Mouse (Mus musculus) brown adipose tissue, adult 24 weeks (tissue): ENCODE results near the gene Atp6v1f. TPM values are rescaled to one million over a fixed set of nuclear protein-coding genes. Genes with fewer than 3 reads are reported as not detected.

Experiments used
- H3K27ac ChIP-seq: fragments of 200-500 bp; replicated peaks from 2 replicates; pipeline ENCODE4 v1.5.1; 2012; ENCODE audit warnings: low read depth, mild to moderate bottlenecking, low read length
- H3K4me1 ChIP-seq: fragments of 200-500 bp; 2 replicates; pipeline ENCODE4 v1.6.1; 2012; ENCODE audit warnings: low read length, mixed read lengths; ENCODE audit not compliant: control insufficient read depth, insufficient read depth, insufficient read length
- H3K4me3 ChIP-seq: fragments of 200-500 bp; 2 replicates; pipeline ENCODE4 v1.5.1; 2012; ENCODE audit warnings: low read depth, mild to moderate bottlenecking, low read length, moderate library complexity; ENCODE audit not compliant: insufficient read depth
- polyA plus RNA-seq: library from polyadenylated mRNA; stranded (reverse); fragments of >200 nt; gene quantifications from 2 replicates; pipeline ENCODE4 v1.2.4, GENCODE M21; 2012; ENCODE audit not compliant: missing spikeins, insufficient read depth, insufficient read length

Gene Atp6v1f
- 252 and 255 TPM in 2 replicates for polyA plus RNA-seq

DNA sequence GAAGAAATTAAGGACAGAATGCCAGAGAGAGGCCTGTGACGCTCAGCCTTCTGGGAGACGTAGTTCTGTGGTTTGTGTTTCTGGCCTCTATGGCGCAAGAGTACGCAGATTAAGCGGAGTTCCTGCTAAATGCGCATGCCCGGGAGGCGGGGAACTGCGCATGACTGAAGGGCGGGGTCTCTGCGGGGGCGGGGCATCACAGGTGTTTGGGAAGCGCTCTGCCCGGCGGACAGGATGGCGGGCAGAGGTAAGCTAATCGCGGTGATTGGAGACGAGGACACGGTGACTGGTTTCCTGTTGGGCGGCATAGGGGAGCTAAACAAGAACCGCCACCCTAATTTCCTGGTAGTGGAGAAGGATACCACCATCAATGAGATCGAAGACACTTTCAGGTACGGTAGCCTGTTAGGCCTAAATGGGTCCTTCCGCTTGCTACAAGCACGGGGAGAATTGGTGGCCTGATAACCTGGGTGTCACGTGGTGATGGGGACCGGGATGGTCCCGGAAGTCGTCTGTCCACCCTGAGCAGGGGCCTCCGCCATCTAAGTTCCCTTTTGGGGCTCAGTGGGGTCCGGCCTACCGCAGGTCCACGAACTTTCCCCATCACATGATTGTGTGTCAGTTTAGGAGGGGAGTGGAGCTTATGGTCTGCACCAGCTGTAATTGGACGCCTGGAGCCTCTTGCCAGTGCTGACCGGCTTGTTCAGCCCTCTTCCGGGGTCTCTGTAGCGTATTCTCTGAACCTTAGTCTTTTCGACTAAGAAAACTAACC lies at the start of gene Atp6v1f:
Gene Atp6v1f (plus strand): TSS at position 136 of the 772 bp plus-strand sequence.
- Histone ChIP-seq H3K4me3 (peak within 1 kb of the TSS; percentile 89), H3K27ac (peak within 1 kb of the TSS; percentile 32), H3K4me1 (no peaks in the 10 kb centered on the region)

DNA sequence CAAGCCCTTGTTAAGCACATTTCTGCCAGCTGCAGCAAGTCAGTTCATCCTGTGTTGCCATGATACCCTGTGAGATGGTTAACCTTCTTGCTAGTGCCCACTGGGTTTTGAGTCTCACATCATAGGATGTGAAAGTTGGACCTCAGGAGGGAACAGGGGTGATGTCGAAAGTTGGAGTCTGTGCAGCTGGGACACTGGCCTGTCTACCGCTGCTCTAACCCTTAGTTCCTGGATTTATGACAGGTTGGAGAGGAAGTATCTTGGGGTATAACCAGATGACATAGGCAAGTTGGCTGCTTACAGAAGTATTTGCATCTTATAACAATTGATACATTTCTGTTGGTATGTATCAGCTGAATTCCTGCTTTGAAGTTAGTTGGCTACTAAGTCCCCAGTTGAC lies 46.9 kb upstream of the Atp6v1f start:
- H3K4me1 ChIP-seq: no peaks in the 10 kb centered on the region
- no peak overlapping the region for H3K27ac ChIP-seq
- no peak overlapping the region for H3K4me3 ChIP-seq

DNA sequence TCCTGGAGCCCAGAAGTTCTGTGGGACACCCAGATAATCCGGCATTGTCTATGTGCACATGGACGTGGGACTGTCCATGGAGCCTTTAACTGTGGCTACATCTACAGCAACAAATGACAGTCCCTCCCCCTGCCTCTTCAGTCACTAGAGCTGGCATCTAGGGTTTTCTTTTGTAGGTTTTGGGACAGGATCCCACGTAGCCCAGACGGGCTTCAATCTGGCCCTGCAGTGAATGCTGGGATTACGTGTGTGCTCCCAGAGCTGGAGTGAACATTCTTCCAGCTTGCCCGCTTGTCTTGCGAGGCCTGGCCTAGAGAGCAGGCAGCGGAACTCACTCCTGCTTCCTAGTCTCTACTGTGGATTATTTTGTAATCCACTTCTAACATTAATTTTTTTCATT lies 42.4 kb upstream of the Atp6v1f start:
- H3K4me3 ChIP-seq: no peak overlapping the region
- no peaks in the 10 kb centered on the region for H3K4me1 ChIP-seq
- no peak overlapping the region for H3K27ac ChIP-seq

DNA sequence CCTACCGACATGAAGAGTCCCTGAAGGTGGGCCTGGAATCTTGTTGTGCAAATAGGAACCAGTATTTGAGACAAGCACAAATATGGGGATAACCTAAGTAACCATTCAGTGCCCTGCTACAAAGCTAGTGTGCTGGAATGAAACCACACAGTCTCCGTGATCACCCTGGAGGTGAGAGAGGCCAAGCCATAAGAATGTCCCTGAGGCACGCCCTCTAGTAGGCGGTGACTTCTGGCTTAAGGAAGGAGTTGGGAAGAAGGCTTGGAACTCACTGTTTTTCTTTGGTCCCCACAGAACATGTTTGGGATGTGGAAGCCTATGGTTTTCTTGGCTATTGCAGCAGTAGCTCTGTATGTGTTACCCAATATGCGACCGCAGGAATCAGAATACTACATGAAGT lies 41.2 kb upstream of the Atp6v1f start:
- H3K4me1 ChIP-seq: no peaks in the 10 kb centered on the region

DNA sequence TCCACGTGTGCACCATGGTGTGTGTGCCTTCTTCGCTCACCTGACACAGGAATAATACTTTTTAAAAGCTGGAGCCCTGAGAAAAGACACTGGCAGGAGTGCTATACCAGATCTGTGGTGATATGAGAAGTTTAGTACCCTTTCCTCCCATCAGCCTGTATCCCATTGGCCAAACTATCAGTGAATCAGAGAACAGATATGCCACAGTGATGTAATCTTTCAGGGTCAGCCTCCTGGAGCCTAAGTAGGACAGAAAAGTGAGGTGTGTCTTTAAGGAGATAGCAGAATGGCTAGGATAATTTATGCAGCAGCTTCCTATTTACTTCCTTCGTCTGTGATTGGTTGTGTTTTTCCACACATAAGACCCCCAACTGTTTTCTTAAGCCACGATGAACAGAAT lies 39.3 kb upstream of the Atp6v1f start:
- Histone ChIP-seq H3K4me3 (no peak overlapping the region), H3K4me1 (no peaks in the 10 kb centered on the region), H3K27ac (no peak overlapping the region)

More for the DNA sequence above, 41.2 kb upstream of the Atp6v1f start:
- Histone ChIP-seq H3K27ac (no peak overlapping the region), H3K4me3 (no peak overlapping the region)

DNA sequence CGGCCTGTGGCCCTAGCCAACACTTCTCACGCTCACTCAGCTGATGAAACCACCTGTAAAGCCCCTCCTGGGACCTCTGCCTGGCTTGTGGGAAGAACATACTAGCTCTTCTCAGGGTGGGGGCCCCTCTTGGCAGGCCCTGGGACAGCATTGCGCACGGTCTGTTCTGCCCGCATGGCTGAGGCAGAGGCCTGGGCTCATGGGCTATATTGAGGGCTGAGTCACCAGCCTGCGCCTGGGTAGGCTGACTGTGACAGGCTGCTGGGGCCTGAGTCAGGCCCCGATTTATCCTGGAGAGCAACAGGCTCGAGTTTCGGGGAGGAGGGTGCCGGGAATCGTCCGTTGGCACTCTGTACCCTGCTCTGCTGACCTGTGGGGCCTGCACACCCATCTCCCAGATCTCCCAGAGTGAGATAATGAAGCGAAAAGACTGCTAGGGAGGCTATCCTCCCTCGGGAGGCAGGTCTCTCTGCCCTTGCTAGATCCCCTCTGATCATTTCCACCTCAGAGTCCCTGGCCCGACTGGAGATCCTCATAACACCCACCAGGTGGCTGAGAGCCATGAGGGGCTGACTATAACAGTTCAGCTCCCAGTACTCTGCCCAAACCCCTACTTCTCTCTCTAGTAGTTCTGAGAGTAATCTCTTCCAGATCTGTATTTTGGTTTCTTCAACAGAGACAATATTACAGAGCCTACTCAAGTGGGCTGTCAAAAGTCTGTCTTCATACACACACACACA lies 36.7 kb upstream of the Atp6v1f start:
- no peak overlapping the region for H3K4me3 ChIP-seq
- H3K4me1 ChIP-seq: peaks cover 3% of the 10 kb centered on the region; the same call in 1 of the 2 replicates
- H3K27ac ChIP-seq: no peak overlapping the region

DNA sequence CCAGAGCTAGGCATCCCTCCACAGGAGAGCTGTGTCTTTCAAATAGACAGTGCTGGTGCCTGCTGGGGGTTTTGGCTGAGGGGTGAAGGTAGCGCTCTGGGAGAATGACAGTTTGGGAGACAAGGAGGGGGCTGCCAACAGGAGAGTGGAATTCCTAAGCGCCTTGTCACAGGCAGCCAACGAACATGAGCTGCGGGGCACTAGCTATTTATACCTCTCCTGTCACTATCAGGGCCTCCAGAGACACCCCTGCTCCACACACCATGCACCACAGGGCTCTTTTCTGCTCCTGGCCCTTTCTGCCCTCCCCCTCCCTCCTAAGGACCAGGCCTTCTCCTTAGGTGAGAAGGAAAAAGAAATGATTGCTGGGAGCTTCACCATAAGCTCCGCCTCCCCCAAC lies 36.0 kb upstream of the Atp6v1f start:
- peaks cover 3% of the 10 kb centered on the region; the same call in 1 of the 2 replicates for H3K4me1 ChIP-seq
- no peak overlapping the region for H3K4me3 ChIP-seq
- no peak overlapping the region for H3K27ac ChIP-seq

DNA sequence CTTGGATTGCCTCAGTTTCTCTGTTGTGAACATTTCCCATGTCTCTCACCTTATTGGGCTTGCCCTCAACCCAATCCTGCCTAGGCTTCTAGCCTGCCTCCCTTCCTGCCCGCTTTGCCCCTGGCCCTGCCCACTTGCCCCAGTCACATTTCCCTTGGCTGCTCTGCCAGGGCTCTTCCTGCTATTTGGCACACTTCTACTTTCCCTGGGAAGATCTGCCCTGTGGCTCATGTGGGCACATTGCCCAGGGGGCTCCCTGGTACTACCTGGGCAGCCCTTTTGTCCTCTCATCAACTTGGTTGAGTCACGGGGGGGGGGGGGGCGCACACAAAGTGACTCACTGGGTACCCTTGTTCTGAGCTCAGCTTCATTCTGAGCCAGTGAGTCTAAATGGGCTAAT lies 35.4 kb upstream of the Atp6v1f start:
- Histone ChIP-seq H3K4me1 (peaks cover 3% of the 10 kb centered on the region; the same call in 1 of the 2 replicates), H3K27ac (no peak overlapping the region), H3K4me3 (no peak overlapping the region)

DNA sequence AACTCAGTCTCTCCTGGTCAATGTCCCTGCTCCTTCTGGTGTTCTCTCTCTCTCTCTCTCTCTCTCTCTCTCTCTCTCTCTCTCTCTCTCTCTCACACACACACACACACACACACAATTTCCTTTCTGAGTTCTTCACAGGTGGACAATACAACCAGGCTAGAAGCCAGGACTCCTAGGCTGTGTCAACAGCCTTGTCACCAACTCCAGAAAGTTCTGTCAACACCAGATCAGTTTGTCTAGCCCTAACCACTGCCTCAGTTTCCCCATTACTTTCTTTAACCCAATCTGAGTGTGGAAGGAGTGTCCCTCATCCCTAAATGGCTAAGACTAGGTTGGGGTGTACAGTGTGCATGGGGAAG lies 34.9 kb upstream of the Atp6v1f start:
- Histone ChIP-seq H3K4me3 (0 out of 2 replicates have a peak overlapping the region, but pooled peaks have one; percentile 20), H3K27ac (no peak overlapping the region), H3K4me1 (peaks cover 3% of the 10 kb centered on the region; the same call in 1 of the 2 replicates)

DNA sequence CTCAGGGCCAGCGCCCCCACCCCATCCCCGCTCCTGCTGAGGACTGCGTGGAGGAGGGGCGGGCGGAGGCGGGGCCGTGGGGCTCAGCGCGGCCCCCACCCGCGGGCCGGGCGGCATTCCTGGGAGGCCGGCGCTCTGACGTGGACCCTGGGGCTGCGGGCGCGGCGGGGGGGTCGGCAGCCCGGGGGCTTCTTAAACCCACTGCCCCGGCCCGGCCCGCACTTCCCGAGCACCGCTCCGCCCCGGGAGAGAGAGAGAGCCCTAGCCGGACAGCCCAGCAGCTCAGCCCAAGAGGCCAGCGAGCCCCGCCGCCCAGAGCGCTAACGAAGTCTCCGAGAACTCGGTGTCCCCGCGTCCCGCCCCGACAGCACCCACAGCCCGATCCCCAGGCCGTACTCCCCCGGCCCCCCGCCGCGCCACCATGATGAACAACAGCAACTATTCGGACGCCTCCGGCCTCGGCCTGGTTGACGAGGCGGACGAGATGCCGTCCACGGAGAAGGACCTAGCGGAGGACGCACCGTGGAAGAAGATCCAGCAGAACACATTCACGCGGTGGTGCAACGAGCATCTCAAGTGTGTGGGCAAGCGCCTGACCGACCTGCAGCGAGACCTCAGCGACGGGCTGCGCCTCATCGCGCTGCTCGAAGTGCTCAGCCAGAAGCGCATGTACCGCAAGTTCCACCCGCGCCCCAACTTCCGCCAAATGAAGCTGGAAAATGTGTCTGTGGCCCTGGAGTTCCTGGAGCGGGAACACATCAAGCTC lies 34.3 kb upstream of the Atp6v1f start, which contains the start of gene Flnc:
Gene Flnc (plus strand): TSS at position 219 of the 766 bp plus-strand sequence.
- peaks cover 3% of the 10 kb centered on the region; the same call in 1 of the 2 replicates for H3K4me1 ChIP-seq
- H3K4me3 ChIP-seq: peak within 1 kb of the TSS; percentile 52
- H3K27ac ChIP-seq: no peak within 1 kb of the TSS

DNA sequence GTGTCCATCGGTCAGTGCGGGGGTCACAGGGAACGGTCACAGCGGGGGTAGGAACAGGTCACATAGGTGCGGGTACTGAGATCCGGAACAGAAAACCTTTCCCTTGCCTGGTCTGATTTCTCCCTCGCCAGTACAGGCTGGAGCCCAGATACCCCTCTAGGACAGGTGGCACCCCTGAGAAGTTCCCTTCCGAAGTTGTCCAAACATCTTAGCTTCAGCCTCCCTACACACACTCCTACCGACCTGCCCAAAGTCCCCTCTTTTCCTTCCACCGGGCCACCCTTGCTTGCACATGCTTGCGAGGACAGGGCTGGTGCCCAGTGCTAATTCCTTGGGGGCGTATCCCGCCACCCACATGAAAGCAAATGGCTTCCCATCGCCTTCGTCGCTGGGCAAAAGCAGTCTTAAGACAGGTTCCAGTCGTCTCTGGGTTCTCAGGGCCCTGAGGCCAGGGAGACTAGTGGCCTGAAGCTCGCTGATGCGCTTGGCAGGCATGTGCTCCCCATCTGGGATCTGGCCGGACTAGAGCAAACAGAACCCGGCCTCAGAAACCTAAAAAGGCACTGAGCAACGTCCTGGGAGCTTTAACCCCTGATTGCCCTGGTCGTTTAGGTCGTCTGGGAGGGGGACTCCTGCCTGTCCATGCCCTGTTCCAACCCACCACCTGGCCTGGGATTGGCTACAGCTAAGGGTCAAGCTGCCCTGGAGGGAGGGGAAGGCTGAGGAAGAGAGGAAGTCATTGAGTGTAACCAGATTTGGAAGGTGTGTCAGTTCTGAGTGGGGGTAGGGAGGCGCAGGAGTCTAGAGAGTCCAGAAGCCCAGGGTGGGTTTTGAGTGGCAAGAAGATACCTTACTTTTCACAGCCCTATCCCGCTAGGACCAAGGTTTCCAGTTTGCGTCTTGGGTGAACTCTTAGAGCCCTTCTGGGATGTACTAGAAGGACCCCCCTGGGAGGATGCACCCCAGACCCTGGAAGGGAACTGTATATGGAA lies 33.4 kb upstream of the Atp6v1f start:
- Histone ChIP-seq H3K4me3 (peak overlapping the region; percentile 52), H3K27ac (no peak overlapping the region), H3K4me1 (peaks cover 3% of the 10 kb centered on the region; the same call in 1 of the 2 replicates)

DNA sequence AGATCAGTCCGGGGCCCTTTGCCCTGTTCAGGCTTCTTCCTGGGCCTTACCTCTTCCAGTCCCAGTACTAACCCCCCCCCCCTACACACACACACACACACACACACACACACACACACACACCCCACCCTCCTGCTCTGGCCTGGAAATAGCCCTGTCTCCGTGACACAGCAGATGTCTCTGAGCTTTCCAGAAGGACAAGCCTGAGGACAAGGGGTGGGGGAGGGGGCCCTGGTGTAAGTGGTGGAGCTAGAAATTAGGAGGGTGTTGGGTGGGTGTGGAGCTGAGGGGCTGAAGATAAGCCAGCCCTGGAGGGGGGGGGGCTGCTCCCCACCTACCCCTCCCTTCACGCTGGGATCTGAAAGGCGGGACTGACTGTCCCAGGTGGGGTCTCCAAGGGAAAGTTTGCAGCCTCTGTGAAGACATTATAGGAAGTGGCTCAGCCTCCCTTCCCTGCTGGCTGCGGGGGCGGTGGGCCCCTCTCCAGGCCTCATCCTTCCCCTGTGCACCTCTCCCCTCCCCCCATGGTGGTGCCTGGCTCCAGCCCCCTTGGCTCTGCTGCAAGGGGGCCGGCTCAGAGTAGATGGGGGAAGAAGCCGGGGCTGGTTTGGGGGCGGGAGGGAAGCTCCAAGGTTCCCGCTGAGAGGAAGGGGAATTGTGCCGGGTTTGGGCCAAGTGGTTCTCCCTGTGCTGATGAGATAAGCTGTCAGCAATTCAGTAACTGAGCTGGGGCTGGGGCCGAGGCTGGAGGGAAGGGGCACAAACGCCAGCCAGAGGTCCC lies 32.4 kb upstream of the Atp6v1f start:
- Histone ChIP-seq H3K27ac (0 out of 2 replicates have a peak overlapping the region, but pooled peaks have one; percentile 3), H3K4me3 (peak overlapping the region; percentile 52), H3K4me1 (peaks cover 3% of the 10 kb centered on the region; the same call in 1 of the 2 replicates)

DNA sequence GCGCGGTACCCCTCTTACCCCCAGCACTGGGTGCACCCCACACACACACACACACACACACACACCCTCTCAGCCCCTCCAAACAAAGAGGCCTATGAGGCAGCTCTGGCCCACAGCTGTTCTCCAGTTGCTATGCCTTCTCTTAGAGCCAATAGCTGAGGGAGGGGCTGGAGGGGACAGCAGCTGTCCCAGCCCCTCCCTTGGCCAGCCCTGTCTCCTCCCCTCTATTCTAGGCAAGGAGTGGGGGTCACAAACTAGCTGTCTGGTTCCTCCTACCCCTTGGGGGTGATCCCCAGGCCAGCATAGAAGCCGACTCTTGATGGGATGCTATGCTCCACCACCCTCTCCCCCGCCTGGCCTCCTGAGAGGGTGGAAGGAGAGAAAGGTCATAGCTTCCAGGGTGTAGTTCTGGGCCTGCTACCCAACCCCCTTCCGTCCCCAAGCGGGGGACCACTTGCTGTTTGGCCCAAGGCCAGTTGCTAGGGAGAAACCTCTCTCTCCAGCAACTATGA lies 31.5 kb upstream of the Atp6v1f start:
- 0 out of 2 replicates have a peak overlapping the region, but pooled peaks have one; percentile 14 for H3K4me3 ChIP-seq
- peaks cover 3% of the 10 kb centered on the region; the same call in 1 of the 2 replicates for H3K4me1 ChIP-seq
- H3K27ac ChIP-seq: 0 out of 2 replicates have a peak overlapping the region, but pooled peaks have one; percentile 3
